Mouse (Mus musculus) testis, adult 2 months (tissue): Measurements from ENCODE around the gene Ldlr.

ENCODE experiments used
- CTCF ChIP-seq: fragments of 200-500 bp; IDR thresholded peaks from 2 replicates; pipeline ENCODE4 v1.5.1; 2012; ENCODE audit warnings: low read depth, mild to moderate bottlenecking, inconsistent platforms, low read length, moderate library complexity; ENCODE audit not compliant: control insufficient read depth, insufficient read depth, insufficient replicate concordance
- POLR2A ChIP-seq: fragments of 200-500 bp; IDR thresholded peaks from 2 replicates; pipeline ENCODE4 v1.6.1; 2012; ENCODE audit warnings: low read depth, mild to moderate bottlenecking, inconsistent platforms, low read length, moderate library complexity; ENCODE audit not compliant: control insufficient read depth

DNA sequence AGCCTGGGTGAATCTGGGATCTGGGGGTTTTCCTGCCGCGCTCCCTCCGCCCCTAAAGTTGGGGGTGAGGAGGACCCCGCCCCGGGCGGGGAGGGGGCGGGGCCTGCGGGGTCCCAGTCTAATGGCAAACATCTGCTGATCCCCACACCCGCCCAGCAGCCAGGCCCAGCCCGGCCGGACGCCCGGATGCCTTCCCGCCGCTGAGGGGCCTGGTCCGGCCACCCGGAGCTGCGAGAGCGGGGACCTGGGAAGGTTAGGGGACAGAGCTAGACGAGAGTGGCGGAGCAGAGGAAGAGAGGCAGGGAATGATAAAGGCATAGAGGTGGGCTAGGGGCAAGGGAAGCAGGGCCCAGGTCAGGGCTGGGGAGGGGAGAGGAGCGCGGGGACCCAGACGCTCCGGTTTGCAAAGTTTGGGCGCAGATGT is 74.7 kb downstream of the Ldlr start:
- no peak for TF ChIP-seq CTCF
- TF ChIP-seq POLR2A, result no peak
